8 mouse cellular contexts compared by ENCODE assay signal in the genomic region with DNA sequence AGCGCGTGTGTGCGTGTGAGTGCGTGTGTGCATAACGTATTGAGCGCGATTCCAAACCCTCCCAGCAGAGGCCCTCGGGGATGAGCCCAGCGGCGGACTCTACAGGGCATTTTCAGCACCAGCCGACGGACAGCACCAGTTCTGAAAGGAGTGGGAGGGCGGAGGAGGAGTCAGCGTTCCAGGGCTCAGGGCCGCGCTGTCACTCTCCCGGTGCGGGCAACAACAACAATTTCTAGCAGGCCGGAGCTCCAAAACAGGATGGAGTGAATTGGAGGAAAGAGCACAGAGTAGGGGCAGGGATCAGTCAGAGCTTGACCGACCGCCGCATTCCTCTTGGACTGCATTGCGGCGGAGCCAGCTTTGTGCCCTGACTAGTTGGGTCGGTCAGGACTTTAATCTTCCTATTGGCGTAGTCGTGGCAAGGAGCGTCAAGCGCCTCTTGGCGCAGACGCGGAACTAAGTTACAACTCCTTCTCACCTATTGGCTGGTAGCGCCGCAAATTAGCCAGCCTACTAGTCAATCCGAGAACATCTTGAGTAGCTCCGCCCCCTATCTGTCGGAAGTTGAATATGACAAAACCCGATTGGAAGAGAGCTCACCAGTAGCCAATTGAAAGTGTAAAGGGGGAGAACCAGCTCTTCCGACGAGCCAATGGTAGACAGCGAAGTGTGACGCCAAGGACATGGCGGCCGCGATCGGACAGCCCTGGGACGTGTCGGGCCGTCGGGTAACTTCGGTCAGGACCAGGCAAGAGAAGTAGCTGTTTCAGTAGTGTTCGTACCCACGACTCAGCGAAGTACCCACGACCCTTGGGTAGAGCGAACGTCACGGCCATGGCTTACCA. TPM values are rescaled to one million over a fixed set of nuclear protein-coding genes. Genes with fewer than 3 reads are reported as not detected.
A peak's percentile ranks its signal among the peaks of the same experiment; 100 is the strongest.
DNase-seq lines count a peak whose midpoint lies in the region; ATAC-seq lines count a peak whose summit lies in the region.

TSS of gene Yif1a (plus strand) at position 655 of the 845 bp plus-strand sequence.

- peak; percentile 87 for ATAC-seq in megakaryocyte progenitor cell, adult 5-6 weeks (replicated peaks; ENCODE audit: poor library complexity)

- DNase-seq in adipocyte (ENCODE audit: low spot score), result peak; percentile 100
- peak; percentile 98 for DNase-seq in embryo, embryonic 10 days (ENCODE audit: low spot score)
- peak; percentile 94 for DNase-seq in gastrocnemius, postnatal 10 days
- peak; percentile 99 for DNase-seq in induced T-regulatory cell, adult 2 months (ENCODE audit: low read depth)
- DNase-seq in left cerebral cortex, adult 9 months (ENCODE audit: low spot score in 2 of 2), result peak; percentile 98
- DNase-seq in right cerebral cortex, postnatal 14 days, result peak; percentile 87
- DNase-seq in urinary bladder, postnatal 36 days (ENCODE audit: low spot score in 2 of 2), result peak; percentile 87 to 91

RNA-seq across cellular contexts. Expression of gene Yif1a, which starts in this region (rescaled TPM):
- 10 to 100 TPM; 46.4 to 49.3 TPM for total RNA-seq in gastrocnemius, postnatal 10 days (2021)
- total RNA-seq in megakaryocyte progenitor cell, adult 5-6 weeks (2015), result 44.2 and 45.3 TPM in 2 replicates
- 9.1 and 12.3 TPM in 2 replicates for total RNA-seq in megakaryocyte progenitor cell, adult 5-6 weeks (2017)

Comparison
In these comparisons a context has a peak if more than half of its experiments do, and no peak if none do; other contexts are left out.
1. Peak in every context shown above with its lines: DNase-seq and ATAC-seq.